Mouse (Mus musculus) large intestine, adult 2 months (tissue): Measurements from ENCODE around the gene Cpeb2. TPM values are rescaled to one million over a fixed set of nuclear protein-coding genes. Genes with fewer than 3 reads are reported as not detected.

ENCODE experiments used
- DNase-seq: peaks from one replicate; pipeline ENCODE4 v3.0.0-alpha.2; 2012; ENCODE audit warnings: low read depth, low spot score
- WGBS: fragments of 180-500 bp; shearing (Covaris S2); methylation state at CpG from one replicate; pipeline ENCODE4 v1.1.7; 2018; 5-methylcytosine and 5-hydroxymethylcytosine counted together
- polyA plus RNA-seq: library from polyadenylated mRNA; depleted of rRNA; stranded (reverse); fragments of >200 nt; gene quantifications from 2 replicates; pipeline ENCODE4 v1.2.3, GENCODE M21; 2012

Cpeb2 gene
- polyA plus RNA-seq, 1 experiment, result 2.7 TPM

- 56% methylated on average over 1 of the region's 1 CpGs for WGBS
- DNase-seq, result no peak
Measured at GRCm38 (mm10) chr5:43303504-43303903, 70.5 kb downstream of the Cpeb2 start.

GRCm38 (mm10) chr5:43305449-43305848 lies 72.5 kb downstream of the Cpeb2 start:
- WGBS, result 79% methylated on average over 3 of the region's 3 CpGs

GRCm38 (mm10) chr5:43309961-43310360 lies 77.0 kb downstream of the Cpeb2 start:
- no peak for DNase-seq
- WGBS, result 23% methylated on average over 4 of the region's 4 CpGs

More at GRCm38 (mm10) chr5:43305449-43305848, 72.5 kb downstream of the Cpeb2 start:
- no peak for DNase-seq

GRCm38 (mm10) chr5:43324311-43324862 lies 91.4 kb downstream of the Cpeb2 start:
- no peak for DNase-seq
- 82% methylated on average over 3 of the region's 3 CpGs for WGBS

- DNase-seq, result no peak
- WGBS, result 83% methylated on average over 4 of the region's 4 CpGs
Measured at GRCm38 (mm10) chr5:43325561-43325960, 92.6 kb downstream of the Cpeb2 start.

GRCm38 (mm10) chr5:43328579-43328978 lies 95.6 kb downstream of the Cpeb2 start:
- no peak for DNase-seq
- 23% methylated on average over 4 of the region's 4 CpGs for WGBS

GRCm38 (mm10) chr5:43330260-43330659 lies 97.3 kb downstream of the Cpeb2 start:
- no peak for DNase-seq
- 77% methylated on average over 3 of the region's 3 CpGs for WGBS

- WGBS, result 43% methylated on average over 2 of the region's 2 CpGs
- no peak for DNase-seq
Measured at GRCm38 (mm10) chr5:43334469-43334868, 101.5 kb downstream of the Cpeb2 start.

GRCm38 (mm10) chr5:43337212-43337611 lies 104.2 kb downstream of the Cpeb2 start:
- 98% methylated on average over 1 of the region's 1 CpGs for WGBS

GRCm38 (mm10) chr5:43338771-43339475 lies 106.0 kb downstream of the Cpeb2 start:
- DNase-seq, result no peak
- 47% methylated on average over 10 of the region's 10 CpGs for WGBS

More at GRCm38 (mm10) chr5:43337212-43337611, 104.2 kb downstream of the Cpeb2 start:
- no peak for DNase-seq
